Mouse (Mus musculus) heart, adult 8-10 months (tissue): ENCODE data around the gene Matn1. TPM values are rescaled to one million over a fixed set of nuclear protein-coding genes. Genes with fewer than 3 reads are reported as not detected.

Experiments used
- DNase-seq: peaks from one replicate; pipeline ENCODE4 v3.0.0; 2022; ENCODE audit warnings: low spot score
- total RNA-seq, 4 experiments: library from RNA; stranded (reverse); gene quantifications; 2 replicates each; pipeline ENCODE4 v1.2.4; 2022

The Matn1 gene
- total RNA-seq = not detected

DNA sequence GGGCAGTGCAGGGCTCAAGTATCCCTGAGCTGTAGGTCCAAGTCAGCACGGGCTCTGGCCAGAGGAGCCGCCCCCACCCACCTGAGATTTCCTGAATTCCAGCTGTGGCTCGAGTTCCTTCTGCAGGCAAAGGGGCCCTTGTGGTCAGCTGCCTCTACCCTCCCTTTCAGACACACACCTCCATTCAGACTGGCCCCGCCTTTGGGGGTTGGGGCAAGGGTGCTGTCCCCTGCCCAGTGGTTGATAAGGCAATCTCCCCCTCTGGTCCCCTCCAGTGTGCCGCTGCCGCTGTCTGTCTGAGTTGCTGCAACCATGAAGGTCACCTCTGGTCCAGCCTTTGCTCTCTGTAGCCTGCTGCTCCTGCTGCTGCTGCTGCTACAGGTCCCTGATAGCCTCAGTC is at the start of gene Matn1:
Gene Matn1, plus strand, starts transcription at position 274 of the 400 bp plus-strand sequence.
- no peak for DNase-seq

DNA sequence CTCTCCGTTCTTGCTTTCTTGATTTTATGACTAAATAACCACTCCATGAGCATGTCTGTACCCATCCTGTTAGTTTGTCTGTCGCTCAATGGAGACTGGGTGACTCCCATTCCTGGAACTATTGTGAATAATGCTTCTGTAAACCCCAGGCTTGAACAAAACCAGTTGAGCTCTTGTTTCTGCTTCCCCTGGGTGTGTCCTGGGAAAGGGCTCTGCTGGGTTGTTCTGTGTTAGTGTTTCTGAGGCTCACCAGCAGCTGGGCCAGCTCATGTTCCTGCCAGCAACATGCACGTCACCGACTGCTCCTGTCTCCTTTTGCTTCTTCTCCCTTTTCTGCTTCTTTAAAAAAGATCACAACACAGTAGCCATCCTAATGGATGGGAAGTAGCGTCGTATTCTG is 48.5 kb upstream of the Matn1 start:
- no peak for DNase-seq

DNA sequence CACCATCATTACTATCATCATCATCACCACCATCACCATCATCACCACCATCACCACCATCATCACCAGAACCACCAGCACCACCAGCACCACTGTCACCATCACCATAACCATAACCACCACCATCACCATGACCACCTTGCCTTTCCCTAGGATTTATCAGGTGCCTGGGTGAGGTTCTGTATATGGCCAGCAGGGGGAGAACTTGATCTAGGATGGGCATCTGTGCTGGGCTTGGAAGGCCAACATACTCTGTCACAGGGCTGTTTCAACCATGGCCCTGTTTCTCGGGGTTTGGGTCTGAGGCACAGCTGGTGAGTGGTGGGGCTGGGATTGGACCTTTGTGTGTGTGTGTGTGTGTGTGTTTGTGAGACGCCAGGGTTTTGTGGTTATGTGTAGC is 47.8 kb upstream of the Matn1 start:
- DNase-seq = no peak

DNA sequence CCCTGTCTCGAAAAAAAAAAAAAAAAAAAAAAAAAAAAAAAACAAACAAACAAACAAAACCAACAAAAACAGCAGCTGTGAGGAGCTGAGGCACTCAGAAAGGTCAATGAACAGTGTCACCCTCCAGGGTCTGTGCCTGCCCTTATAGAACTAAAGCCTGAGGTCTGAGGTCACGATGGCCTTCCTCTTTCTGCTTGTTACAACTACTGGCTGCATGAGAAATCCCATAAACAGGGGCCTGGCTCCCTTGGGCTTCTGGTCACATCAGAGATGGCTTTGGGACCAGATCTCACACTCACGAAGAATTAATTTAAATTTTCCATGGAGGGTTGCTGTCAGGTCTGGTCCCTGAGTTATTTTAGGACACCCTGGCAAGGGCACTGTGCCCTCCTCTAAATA is 44.8 kb upstream of the Matn1 start:
- no peak for DNase-seq

DNA sequence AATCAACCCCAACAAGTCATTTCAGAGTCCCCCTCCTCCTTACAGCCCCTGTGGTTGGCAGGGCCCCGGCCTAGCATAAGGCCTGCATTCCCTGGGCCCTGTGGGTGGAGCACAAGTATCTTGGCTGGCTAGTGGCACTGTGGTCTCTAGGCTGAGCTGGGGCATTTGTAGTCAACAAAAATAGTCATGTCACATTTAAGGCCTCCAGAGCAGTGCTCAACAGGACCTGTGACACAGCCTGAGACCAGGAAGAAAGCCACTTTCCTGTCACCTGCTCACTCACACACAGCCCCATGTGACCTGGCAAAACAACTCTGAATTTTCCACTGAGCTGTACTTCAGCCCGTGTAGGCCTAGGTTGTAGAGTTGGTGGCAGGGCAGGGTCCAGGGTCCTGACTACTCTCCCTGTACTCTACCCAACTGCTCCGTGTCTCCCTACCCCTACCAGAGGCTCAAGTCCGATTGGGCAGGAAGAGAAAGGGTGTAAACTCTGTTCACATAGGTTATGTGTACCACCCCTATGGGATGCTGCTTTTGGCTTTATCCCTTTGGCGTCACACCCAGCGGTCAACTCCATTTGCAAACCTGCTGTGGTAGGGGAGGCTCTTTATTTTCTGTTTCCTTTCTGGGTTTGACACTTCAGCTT is 44.3 kb upstream of the Matn1 start:
- DNase-seq = peak; percentile 37

- no peak for DNase-seq
Measured at GRCm38 (mm10) chr4:130900746-130901145, 43.4 kb upstream of the Matn1 start.

DNA sequence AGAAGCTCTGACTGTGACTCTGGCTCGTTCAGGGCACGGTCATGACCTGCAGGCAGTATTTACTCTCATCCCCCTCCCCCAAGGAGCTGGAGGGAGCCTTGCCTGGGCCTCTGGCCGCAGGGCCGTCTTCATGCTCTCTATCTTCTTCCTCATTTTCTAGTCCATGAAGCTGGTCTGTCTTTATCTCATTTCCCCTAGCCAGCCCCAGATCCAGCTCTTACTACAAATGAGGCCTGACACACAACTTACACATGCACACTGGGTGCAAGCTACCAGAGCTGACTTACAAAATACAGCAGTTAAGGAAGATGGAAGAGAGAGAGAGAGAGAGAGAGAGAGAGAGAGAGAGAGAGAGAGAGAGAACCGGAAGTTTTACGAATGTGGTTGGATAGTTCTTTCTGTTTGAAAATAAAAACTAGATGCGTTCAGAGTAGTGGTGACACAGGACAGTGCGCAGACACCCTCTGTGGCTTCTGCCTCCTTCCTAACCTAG is 41.9 kb upstream of the Matn1 start:
- DNase-seq = no peak

DNA sequence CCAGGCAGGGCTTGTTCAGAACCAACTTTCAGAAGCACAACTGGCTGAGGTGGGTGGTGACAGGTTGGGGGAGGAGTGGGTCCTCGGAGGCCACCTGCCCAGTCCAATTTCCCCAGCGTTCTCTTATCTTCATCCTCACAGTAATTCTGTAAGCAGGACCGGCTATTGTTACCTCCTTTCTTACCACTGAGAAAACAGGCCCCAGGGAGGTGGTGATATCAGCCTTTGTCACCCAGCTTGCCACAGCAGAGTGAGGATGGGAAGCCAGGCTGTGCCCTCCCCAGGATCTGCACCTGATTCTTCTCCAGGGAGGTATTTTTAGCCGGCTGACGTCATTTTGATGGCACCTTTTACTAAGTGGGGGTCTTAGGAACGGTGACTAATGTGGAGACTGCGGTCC is 39.2 kb upstream of the Matn1 start:
- DNase-seq = no peak

DNA sequence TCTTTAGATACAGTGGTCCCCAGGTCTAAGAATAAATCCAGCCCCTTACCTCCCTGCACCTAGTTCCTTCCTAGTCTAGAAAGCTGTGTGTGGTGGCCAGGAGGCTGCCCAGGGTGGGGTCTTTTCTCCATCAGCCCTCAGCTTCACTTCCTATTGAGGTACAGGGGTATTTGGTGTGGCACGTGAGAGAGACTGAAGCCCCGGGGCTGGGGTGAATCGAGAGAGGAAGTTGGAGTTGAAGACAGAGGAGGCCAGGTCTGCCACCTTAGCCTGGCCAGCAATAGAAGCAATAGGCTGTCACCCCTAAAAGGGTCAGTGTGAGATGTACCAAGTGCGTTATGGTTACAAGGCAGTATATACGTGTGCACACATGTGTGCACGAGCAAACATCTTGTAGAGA is 38.3 kb upstream of the Matn1 start:
- no peak for DNase-seq

DNA sequence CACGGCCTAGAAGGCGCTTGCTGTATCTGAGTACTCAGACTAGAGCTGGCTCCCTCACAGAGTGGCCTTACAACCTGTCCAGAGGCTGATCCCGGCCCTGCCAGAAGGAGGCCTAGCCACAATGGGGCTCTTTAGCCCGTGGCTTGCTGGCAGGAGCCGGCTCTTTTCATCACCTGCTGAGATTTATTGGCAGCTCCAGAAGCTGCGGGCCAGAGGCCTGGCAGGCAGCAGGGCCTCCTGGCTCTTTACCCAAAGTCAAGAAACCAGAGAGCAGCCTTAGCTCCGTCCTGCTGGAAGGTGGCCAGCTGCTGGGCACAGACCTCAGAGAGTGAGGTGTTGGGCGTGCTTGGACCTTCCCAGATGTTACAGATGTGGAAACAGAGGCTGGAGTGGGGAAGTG is 37.9 kb upstream of the Matn1 start:
- DNase-seq = no peak

GRCm38 (mm10) chr4:130907200-130908069 is 36.8 kb upstream of the Matn1 start:
- no peak for DNase-seq

- no peak for DNase-seq
Measured at GRCm38 (mm10) chr4:130908133-130908532, 36.1 kb upstream of the Matn1 start.

- no peak for DNase-seq
Measured at GRCm38 (mm10) chr4:130909167-130909874, 34.9 kb upstream of the Matn1 start.

GRCm38 (mm10) chr4:130910666-130911065 is 33.5 kb upstream of the Matn1 start:
- DNase-seq = no peak

- no peak for DNase-seq
Measured at GRCm38 (mm10) chr4:130912626-130913025, 31.6 kb upstream of the Matn1 start.

DNA sequence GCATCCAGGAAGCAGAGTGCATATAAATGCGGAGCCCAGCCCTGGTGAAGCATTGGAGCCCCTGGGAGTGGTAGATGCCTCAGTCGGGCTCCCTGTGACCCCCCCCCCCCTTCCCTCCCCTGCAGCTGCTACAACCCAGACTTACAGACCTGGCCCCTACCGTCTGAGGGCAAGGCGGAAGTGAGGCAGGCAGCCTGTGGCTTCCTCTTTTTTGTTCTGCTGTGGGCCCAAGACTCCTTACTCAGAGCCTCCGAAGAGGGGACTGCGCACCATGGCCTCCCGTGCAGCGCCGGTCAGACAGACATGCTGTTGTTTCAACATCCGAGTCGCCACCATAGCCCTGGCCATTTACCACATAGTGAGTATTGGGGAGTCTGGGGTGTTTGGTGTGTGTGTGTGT is 31.1 kb upstream of the Matn1 start, which contains the start of gene Laptm5:
Gene Laptm5, plus strand, starts transcription at position 49 of the 400 bp plus-strand sequence.
- no peak for DNase-seq

GRCm38 (mm10) chr4:130913511-130913910 is 30.7 kb upstream of the Matn1 start:
- DNase-seq = no peak

DNA sequence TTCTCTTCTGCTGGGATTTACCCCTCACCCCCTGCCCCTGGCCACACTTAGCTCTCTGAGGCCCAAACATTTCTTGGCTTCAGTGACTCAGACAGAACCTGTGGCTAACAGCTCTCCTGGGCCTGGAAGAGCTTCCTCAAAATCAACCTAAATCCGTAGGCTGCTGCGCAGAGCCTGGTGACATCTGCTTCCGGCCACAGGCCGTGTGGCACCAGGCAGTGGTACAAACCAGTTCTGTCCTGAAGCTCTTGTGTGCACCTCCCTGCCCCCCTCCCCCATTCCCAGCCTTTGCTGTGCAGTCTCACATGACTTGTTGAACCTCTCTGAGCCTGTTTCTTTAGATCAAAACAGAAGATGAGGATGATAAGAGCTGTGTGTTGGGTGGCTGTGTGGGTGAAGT is 30.2 kb upstream of the Matn1 start:
- no peak for DNase-seq

- DNase-seq = no peak
Measured at GRCm38 (mm10) chr4:130914527-130914926, 29.7 kb upstream of the Matn1 start.

DNA sequence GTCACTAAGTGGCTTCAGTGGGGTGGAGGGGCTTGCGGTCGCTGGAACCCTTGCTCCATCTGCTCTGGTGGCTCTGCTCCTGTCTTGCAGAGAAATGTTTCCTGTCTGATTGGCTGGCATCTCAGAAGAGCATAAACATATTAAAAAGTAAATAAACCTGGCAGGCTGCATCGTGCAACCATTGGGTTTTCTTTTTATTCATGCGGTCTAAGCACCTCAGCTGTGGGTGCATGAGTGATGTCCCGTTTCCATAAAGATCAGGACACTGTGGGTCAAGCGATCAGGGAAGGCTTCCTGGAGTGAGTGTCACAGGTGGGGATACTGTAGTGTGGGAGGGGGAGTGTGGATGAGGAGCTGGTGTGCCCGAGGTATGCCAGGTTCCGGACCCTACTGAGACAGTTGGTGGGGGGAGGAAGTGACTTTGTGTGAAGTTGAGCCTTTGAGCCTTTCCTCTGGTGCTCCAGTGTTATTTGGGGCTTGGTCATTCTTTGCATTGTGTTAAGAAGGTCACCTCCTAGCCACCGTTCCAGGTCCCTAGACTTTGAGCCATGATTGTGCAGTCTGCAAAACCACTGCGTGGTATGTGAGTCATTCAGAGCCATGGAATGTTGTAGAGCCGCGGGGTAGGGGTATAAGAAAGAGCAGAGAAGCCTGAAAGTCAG is 29.0 kb upstream of the Matn1 start:
- no peak for DNase-seq

DNA sequence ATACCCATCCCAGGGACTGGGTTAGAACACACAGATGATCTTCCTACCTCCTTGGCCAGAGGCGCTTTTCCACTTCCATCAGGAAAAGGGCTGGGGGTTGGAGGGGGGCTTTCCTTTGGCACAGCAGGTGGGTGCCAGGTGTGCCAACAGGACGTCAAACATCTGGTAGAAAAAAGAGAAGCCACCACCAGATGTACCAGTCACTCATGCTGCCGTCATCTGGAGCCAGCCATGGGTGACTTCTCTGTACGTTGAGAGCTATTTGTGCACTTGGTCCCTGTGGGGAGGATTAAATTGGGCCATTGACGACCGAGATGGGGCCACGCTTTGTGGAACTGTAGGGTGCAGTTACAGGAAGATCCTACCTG is 28.5 kb upstream of the Matn1 start:
- DNase-seq = no peak

GRCm38 (mm10) chr4:130916639-130917038 is 27.5 kb upstream of the Matn1 start:
- no peak for DNase-seq
